Comparison of ENCODE assay signal across 18 mouse cellular contexts in the genomic region with DNA sequence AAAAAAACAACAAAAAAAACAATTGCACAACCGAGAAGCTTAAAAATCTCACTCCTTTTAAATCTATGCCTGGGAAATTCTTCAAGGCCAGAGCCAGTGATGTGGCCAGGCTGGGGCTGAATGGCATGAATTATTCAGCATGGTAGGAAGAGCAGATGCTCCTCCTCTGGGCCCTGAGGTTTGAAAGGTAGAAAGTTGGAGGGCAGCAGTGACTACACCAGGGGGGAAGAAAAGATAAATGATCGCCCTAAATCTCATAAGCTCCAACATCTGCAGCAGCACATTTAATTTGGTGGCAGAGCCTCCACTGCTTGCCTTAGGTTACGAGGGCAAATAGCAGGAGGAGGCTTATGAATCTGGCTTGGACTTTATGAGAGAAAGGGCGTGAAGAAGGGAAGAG.
A peak's percentile ranks its signal among the peaks of the same experiment; 100 is the strongest.
DNase-seq lines count a peak whose midpoint lies in the region; ATAC-seq and TF ChIP-seq lines count a peak whose summit lies in the region.
"Had no signal": no experiment of that assay in that cellular context is flagged by ENCODE, and none has a peak within 500 bp of the region (broad histone marks: within the 10 kb centered on the region; RNA-seq: fewer than 3 reads in every experiment).

No protein-coding gene starts in this region.

- TF ChIP-seq CTCF in hindbrain, postnatal 0 days (IDR thresholded peaks at IDR 0.05; ENCODE audit: low read depth): no peak

- no peak overlapping the region for H3K4me3 ChIP-seq in hindbrain, embryonic 10.5 days
- no peak overlapping the region for H3K4me3 ChIP-seq in hindbrain, postnatal 0 days (ENCODE audit: low read length)
- no peak overlapping the region for H3K4me3 ChIP-seq in hindbrain, embryonic 12.5 days
- no peak overlapping the region for H3K4me3 ChIP-seq in neural tube, embryonic 12.5 days
- H3K4me3 ChIP-seq: forebrain, embryonic 12.5 days; limb, embryonic 15.5 days; liver, embryonic 15.5 days; megakaryocyte, embryonic 14.5 days had no signal

- H3K27me3 ChIP-seq in hindbrain, embryonic 10.5 days (ENCODE audit: insufficient read depth, poor library complexity, severe bottlenecking): peaks cover 21% of the 10 kb centered on the region
- no peaks in the 10 kb centered on the region for H3K27me3 ChIP-seq in hindbrain, postnatal 0 days (ENCODE audit: insufficient read depth, low read length)
- H3K27me3 ChIP-seq in hindbrain, embryonic 12.5 days: no peaks in the 10 kb centered on the region; the same call in 1 of the 2 replicates
- no peaks in the 10 kb centered on the region for H3K27me3 ChIP-seq in neural tube, embryonic 12.5 days (replicated peaks)
- H3K27me3 ChIP-seq: limb, embryonic 15.5 days; liver, embryonic 15.5 days; megakaryocyte, embryonic 14.5 days had no signal

- peak; percentile 29 for DNase-seq in hindbrain, embryonic 10.5 days (ENCODE audit: low spot score)
- no peak for DNase-seq in hindbrain, postnatal 0 days (ENCODE audit: low spot score)
- DNase-seq in mesoderm, embryonic 11.5 days (ENCODE audit: low read depth, low spot score): peak; percentile 58
- DNase-seq in lung, postnatal 25 days (ENCODE audit: low spot score): no peak
- DNase-seq in lung, postnatal 4 days: no peak
- DNase-seq: adrenal gland, postnatal 36 days; cerebellum, adult 18-20 months; gastrocnemius, postnatal 14 days; kidney, adult 18-20 months; kidney, postnatal 10 days; spleen, adult 18-20 months; thymus, postnatal 25 days had no signal

- H3K9ac ChIP-seq in hindbrain, postnatal 0 days (replicated peaks; ENCODE audit: low read length): no peak overlapping the region
- no peak overlapping the region for H3K9ac ChIP-seq in hindbrain, embryonic 12.5 days
- no peak overlapping the region for H3K9ac ChIP-seq in neural tube, embryonic 12.5 days
- H3K9ac ChIP-seq: forebrain, embryonic 12.5 days; limb, embryonic 15.5 days; liver, embryonic 15.5 days had no signal

- H3K4me2 ChIP-seq in hindbrain, postnatal 0 days (ENCODE audit: low read depth, low read length): no peak overlapping the region
- no peak overlapping the region; the same call in 1 of the 2 replicates for H3K4me2 ChIP-seq in hindbrain, embryonic 12.5 days (replicated peaks)
- no peak overlapping the region for H3K4me2 ChIP-seq in neural tube, embryonic 12.5 days (replicated peaks)
- H3K4me2 ChIP-seq: forebrain, embryonic 12.5 days; limb, embryonic 15.5 days; liver, embryonic 15.5 days had no signal

- no peak for ATAC-seq in hindbrain, postnatal 0 days
- peak; percentile 68; the same call in 1 of the 2 replicates for ATAC-seq in hindbrain, embryonic 12.5 days (ENCODE audit: low FRiP score)
- peak; percentile 78; the same call in 1 of the 2 replicates for ATAC-seq in neural tube, embryonic 12.5 days (ENCODE audit: low FRiP score, low read depth)

- 53% methylated on average over 4 of the region's 4 CpGs for WGBS in hindbrain, embryonic 10.5 days
- 24% methylated on average over 4 of the region's 4 CpGs for WGBS in hindbrain, postnatal 0 days
- WGBS in hindbrain, embryonic 12.5 days: 25% methylated on average over 4 of the region's 4 CpGs
- 26% methylated on average over 4 of the region's 4 CpGs for WGBS in neural tube, embryonic 12.5 days

- no peaks in the 10 kb centered on the region for H3K36me3 ChIP-seq in hindbrain, embryonic 10.5 days
- H3K36me3 ChIP-seq in hindbrain, postnatal 0 days (ENCODE audit: insufficient read depth, low read length): no peaks in the 10 kb centered on the region
- H3K36me3 ChIP-seq in hindbrain, embryonic 12.5 days: no peaks in the 10 kb centered on the region
- no peaks in the 10 kb centered on the region for H3K36me3 ChIP-seq in neural tube, embryonic 12.5 days
- H3K36me3 ChIP-seq: forebrain, embryonic 12.5 days; limb, embryonic 15.5 days; liver, embryonic 15.5 days had no signal

- peak overlapping the region; percentile 78 for H3K27ac ChIP-seq in hindbrain, embryonic 10.5 days
- no peak overlapping the region for H3K27ac ChIP-seq in hindbrain, postnatal 0 days
- peak overlapping the region; percentile 66 for H3K27ac ChIP-seq in hindbrain, embryonic 12.5 days
- H3K27ac ChIP-seq in neural tube, embryonic 12.5 days: no peak overlapping the region
- H3K27ac ChIP-seq: forebrain, embryonic 12.5 days; limb, embryonic 15.5 days; liver, embryonic 15.5 days had no signal

- peaks cover 29% of the 10 kb centered on the region for H3K4me1 ChIP-seq in hindbrain, embryonic 10.5 days (replicated peaks)
- 0 out of 2 replicates have a peak, but pooled peaks cover 7% of the 10 kb centered on the region for H3K4me1 ChIP-seq in hindbrain, postnatal 0 days (ENCODE audit: insufficient read depth, low read length)
- peaks cover 16% of the 10 kb centered on the region for H3K4me1 ChIP-seq in hindbrain, embryonic 12.5 days
- peaks cover 9% of the 10 kb centered on the region for H3K4me1 ChIP-seq in neural tube, embryonic 12.5 days
- H3K4me1 ChIP-seq: liver, embryonic 15.5 days; megakaryocyte, embryonic 14.5 days had no signal

- no peaks in the 10 kb centered on the region for H3K9me3 ChIP-seq in hindbrain, embryonic 10.5 days
- H3K9me3 ChIP-seq in hindbrain, postnatal 0 days (ENCODE audit: low read length): no peaks in the 10 kb centered on the region
- no peaks in the 10 kb centered on the region for H3K9me3 ChIP-seq in hindbrain, embryonic 12.5 days (replicated peaks)
- H3K9me3 ChIP-seq in neural tube, embryonic 12.5 days: no peaks in the 10 kb centered on the region
- H3K9me3 ChIP-seq: forebrain, embryonic 12.5 days; limb, embryonic 15.5 days; liver, embryonic 15.5 days had no signal

Comparison
In these comparisons a context has a peak if more than half of its experiments do, and no peak if none do; other contexts are left out.
1. DNase-seq: peak in hindbrain, embryonic 10.5 days (single experiment) and mesoderm, embryonic 11.5 days (single experiment); none in hindbrain, postnatal 0 days (single experiment), lung, postnatal 25 days (single experiment) and lung, postnatal 4 days (0 of 2).
2. H3K27ac ChIP-seq: peak in hindbrain, embryonic 10.5 days (single experiment) and hindbrain, embryonic 12.5 days (single experiment); none in hindbrain, postnatal 0 days (single experiment) and neural tube, embryonic 12.5 days (single experiment).